Mouse (Mus musculus) WW6 (cell line): ENCODE results near the gene Adcy2.

Experiments used
- DNase-seq: peaks from one replicate; pipeline ENCODE4 v3.0.0-alpha.2; 2013; ENCODE audit warnings: low read depth, low spot score

Gene Adcy2

GRCm38 (mm10) chr13:68642786-68643185 is 356.6 kb downstream of the Adcy2 start:
- DNase-seq: no peak

- no peak for DNase-seq
These were observed 372.3 kb downstream of the Adcy2 start for GRCm38 (mm10) chr13:68627041-68627440.

- no peak for DNase-seq
These were observed 376.5 kb downstream of the Adcy2 start for GRCm38 (mm10) chr13:68622792-68623191.

GRCm38 (mm10) chr13:68607652-68608405 is 391.5 kb downstream of the Adcy2 start:
- no peak for DNase-seq

GRCm38 (mm10) chr13:68605689-68606126 is 393.6 kb downstream of the Adcy2 start:
- no peak for DNase-seq

- DNase-seq: no peak
These were observed 396.3 kb downstream of the Adcy2 start for GRCm38 (mm10) chr13:68603085-68603484.

GRCm38 (mm10) chr13:68601184-68601583 is 398.2 kb downstream of the Adcy2 start:
- DNase-seq: no peak

- DNase-seq: no peak
These were observed 400.4 kb downstream of the Adcy2 start for GRCm38 (mm10) chr13:68598953-68599352.

GRCm38 (mm10) chr13:68597667-68598066 is 401.7 kb downstream of the Adcy2 start:
- no peak for DNase-seq

- no peak for DNase-seq
These were observed 402.1 kb downstream of the Adcy2 start, which contains the start of gene 1700001L19Rik for GRCm38 (mm10) chr13:68597199-68597598. Gene 1700001L19Rik, plus strand, starts transcription at chr13:68597421.

- no peak for DNase-seq
These were observed 405.5 kb downstream of the Adcy2 start for GRCm38 (mm10) chr13:68593797-68594196.

- no peak for DNase-seq
These were observed 411.0 kb downstream of the Adcy2 start for GRCm38 (mm10) chr13:68588352-68588751.

- no peak for DNase-seq
These were observed 413.9 kb downstream of the Adcy2 start for GRCm38 (mm10) chr13:68585441-68585840.

- no peak for DNase-seq
These were observed 415.4 kb downstream of the Adcy2 start for GRCm38 (mm10) chr13:68583961-68584360.

- DNase-seq: no peak
These were observed 416.9 kb downstream of the Adcy2 start for GRCm38 (mm10) chr13:68582517-68582780.

- peak; percentile 90 for DNase-seq
These were observed 417.4 kb downstream of the Adcy2 start, which contains the start of the genes Mtrr and Fastkd3 for GRCm38 (mm10) chr13:68581747-68582516. Gene Mtrr, minus strand, starts transcription at chr13:68582149. Gene Fastkd3, plus strand, starts transcription at chr13:68582234.

GRCm38 (mm10) chr13:68581086-68581740 is 418.1 kb downstream of the Adcy2 start:
- no peak for DNase-seq

GRCm38 (mm10) chr13:68577945-68578344 is 421.4 kb downstream of the Adcy2 start:
- no peak for DNase-seq

GRCm38 (mm10) chr13:68574398-68574797 is 424.9 kb downstream of the Adcy2 start:
- no peak for DNase-seq

- DNase-seq: no peak
These were observed 426.1 kb downstream of the Adcy2 start for GRCm38 (mm10) chr13:68572966-68573913.

GRCm38 (mm10) chr13:68572247-68572646 is 427.1 kb downstream of the Adcy2 start:
- no peak for DNase-seq
